Mouse (Mus musculus) embryonic facial prominence, embryonic 13.5 days (tissue): ENCODE measurements around the gene Fkbp8. TPM values are rescaled to one million over a fixed set of nuclear protein-coding genes. Genes with fewer than 3 reads are reported as not detected.

Experiments used
- ATAC-seq: fragments of 200-750 bp; cut with Nextera tagmentation; 2 replicates; pipeline ENCODE4 v1.8.0; 2017; ENCODE audit warnings: low read depth; ENCODE audit not compliant: insufficient number of reproducible peaks, insufficient read depth, low FRiP score, low TSS enrichment
- H3K27ac ChIP-seq: fragments of 300-500 bp; sonication (generic); 2 replicates; pipeline ENCODE4 v1.5.1; 2015; ENCODE audit warnings: moderate library complexity, mild to moderate bottlenecking, inconsistent platforms
- H3K27me3 ChIP-seq: fragments of 300-500 bp; sonication (generic); 2 replicates; pipeline ENCODE4 v1.6.1; 2015; ENCODE audit warnings: mild to moderate bottlenecking, inconsistent platforms
- H3K36me3 ChIP-seq: fragments of 300-500 bp; sonication (generic); 2 replicates; pipeline ENCODE4 v1.6.1; 2015; ENCODE audit warnings: mild to moderate bottlenecking, inconsistent platforms
- H3K4me1 ChIP-seq: fragments of 300-500 bp; sonication (generic); 2 replicates; pipeline ENCODE4 v1.6.1; 2015; ENCODE audit warnings: inconsistent platforms
- H3K4me2 ChIP-seq: fragments of 300-500 bp; sonication (generic); 2 replicates; pipeline ENCODE4 v1.6.1; 2015; ENCODE audit warnings: moderate library complexity, mild to moderate bottlenecking, inconsistent platforms
- H3K4me3 ChIP-seq: fragments of 300-500 bp; sonication (generic); 2 replicates; pipeline ENCODE4 v1.5.1; 2015; ENCODE audit warnings: mild to moderate bottlenecking, inconsistent platforms
- H3K9ac ChIP-seq: fragments of 300-500 bp; sonication (generic); 2 replicates; pipeline ENCODE4 v1.6.1; 2015; ENCODE audit warnings: mild to moderate bottlenecking, inconsistent platforms
- H3K9me3 ChIP-seq: fragments of 300-500 bp; sonication (generic); 2 replicates; pipeline ENCODE4 v1.6.1; 2016; ENCODE audit warnings: inconsistent platforms
- WGBS: fragments of 180-500 bp; shearing (Covaris S2); methylation state at CpG from one replicate; pipeline ENCODE4 v1.1.7; 2015; ENCODE audit warnings: mixed read lengths; 5-methylcytosine and 5-hydroxymethylcytosine counted together
- polyA plus RNA-seq: library from polyadenylated mRNA; unstranded; fragments of >200 nt; fragmentation: Nextera tagmentation; extraction: Ambion mirVana; gene quantifications from 2 replicates; pipeline ENCODE4 v1.2.1, GENCODE M21; 2015

Fkbp8 gene
- polyA plus RNA-seq, 1 experiment from 2014 or later, result 306 TPM

DNA sequence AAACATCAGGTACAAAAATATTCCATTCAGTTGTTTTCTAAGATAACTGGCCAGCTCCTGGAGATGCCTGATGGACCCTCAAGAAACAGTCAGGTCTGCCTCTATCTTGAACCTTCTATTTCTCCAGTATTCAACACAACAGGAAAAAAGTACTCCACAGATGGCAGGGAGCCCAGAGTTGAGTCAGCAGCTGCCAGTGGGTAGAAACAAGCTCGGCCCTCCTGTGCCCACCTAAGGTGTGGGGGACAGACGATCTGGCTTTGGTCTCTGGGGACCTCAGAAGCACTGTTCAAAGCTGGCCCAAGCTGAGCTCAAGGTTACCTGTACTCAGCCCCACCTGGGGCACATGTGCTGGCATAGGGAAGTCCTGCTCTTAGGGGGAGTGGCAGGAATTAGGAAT lies 14.1 kb upstream of the Fkbp8 start:
- 69% methylated on average over 2 of the region's 2 CpGs for WGBS
- Histone ChIP-seq H3K9me3 (no peaks in the 10 kb centered on the region), H3K4me1 (peaks cover 18% of the 10 kb centered on the region), H3K27ac (no peak overlapping the region), H3K36me3 (peaks cover 53% of the 10 kb centered on the region), H3K4me2 (no peak overlapping the region), H3K4me3 (no peak overlapping the region), H3K27me3 (no peaks in the 10 kb centered on the region), H3K9ac (0 out of 2 replicates have a peak overlapping the region, but pooled peaks have one; percentile 40)
- no peak for ATAC-seq

- H3K9ac ChIP-seq, result no peak overlapping the region
- H3K27me3 ChIP-seq, result no peaks in the 10 kb centered on the region
- H3K9me3 ChIP-seq, result no peaks in the 10 kb centered on the region
- H3K27ac ChIP-seq, result peak overlapping the region; percentile 33; the same call in 1 of the 2 replicates
- H3K4me1 ChIP-seq, result peaks cover 8% of the 10 kb centered on the region
- peaks cover 41% of the 10 kb centered on the region for H3K36me3 ChIP-seq
- no peak for ATAC-seq
- H3K4me2 ChIP-seq, result no peak overlapping the region
- no peak overlapping the region for H3K4me3 ChIP-seq
- 56% methylated on average over 10 of the region's 10 CpGs for WGBS
Observed at GRCm38 (mm10) chr8:70517940-70518643, 9.4 kb upstream of the Fkbp8 start.

DNA sequence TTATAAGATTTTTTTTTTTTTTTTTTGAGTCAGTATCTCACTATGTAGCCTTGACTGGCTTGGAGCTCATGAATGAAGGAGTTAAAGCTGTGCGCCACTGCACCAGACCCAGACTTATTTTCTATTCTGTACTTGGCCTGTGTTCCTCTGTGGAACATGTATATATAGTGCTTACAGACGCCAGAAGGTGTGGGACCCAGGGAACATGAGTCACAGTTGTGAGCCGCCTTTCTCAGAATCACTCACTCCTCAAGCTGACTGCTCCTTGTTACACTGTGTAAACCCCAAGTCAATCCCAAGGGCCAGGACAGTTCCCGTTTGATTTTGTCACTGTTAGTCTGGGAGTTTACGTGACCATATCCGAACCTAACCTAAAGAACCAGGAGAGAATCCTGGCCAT lies 8.5 kb upstream of the Fkbp8 start:
- H3K4me1 ChIP-seq, result peaks cover 12% of the 10 kb centered on the region
- WGBS, result 90% methylated on average over 6 of the region's 6 CpGs
- ATAC-seq, result no peak
- no peak overlapping the region for H3K4me3 ChIP-seq
- no peak overlapping the region for H3K4me2 ChIP-seq
- no peaks in the 10 kb centered on the region for H3K27me3 ChIP-seq
- H3K9ac ChIP-seq, result no peak overlapping the region
- H3K36me3 ChIP-seq, result peaks cover 33% of the 10 kb centered on the region
- H3K9me3 ChIP-seq, result no peaks in the 10 kb centered on the region
- no peak overlapping the region for H3K27ac ChIP-seq

GRCm38 (mm10) chr8:70519606-70520005 lies 7.9 kb upstream of the Fkbp8 start:
- no peak overlapping the region for H3K4me2 ChIP-seq
- no peaks in the 10 kb centered on the region for H3K9me3 ChIP-seq
- H3K9ac ChIP-seq, result no peak overlapping the region
- H3K4me3 ChIP-seq, result no peak overlapping the region
- no peak for ATAC-seq
- peaks cover 12% of the 10 kb centered on the region for H3K4me1 ChIP-seq
- 71% methylated on average over 2 of the region's 2 CpGs for WGBS
- H3K36me3 ChIP-seq, result peaks cover 28% of the 10 kb centered on the region
- H3K27me3 ChIP-seq, result no peaks in the 10 kb centered on the region
- no peak overlapping the region for H3K27ac ChIP-seq

- H3K4me3 ChIP-seq, result peak overlapping the region; percentile 81
- peak; percentile 84 for ATAC-seq
- H3K27ac ChIP-seq, result peak overlapping the region; percentile 86
- H3K4me2 ChIP-seq, result peak overlapping the region; percentile 77
- peaks cover 13% of the 10 kb centered on the region; the same call in 1 of the 2 replicates for H3K36me3 ChIP-seq
- H3K9ac ChIP-seq, result peak overlapping the region; percentile 85
- under 1% methylated on average over 51 of the region's 51 CpGs for WGBS
- H3K9me3 ChIP-seq, result no peaks in the 10 kb centered on the region
- H3K27me3 ChIP-seq, result no peaks in the 10 kb centered on the region
- H3K4me1 ChIP-seq, result peaks cover 22% of the 10 kb centered on the region
Observed at GRCm38 (mm10) chr8:70522592-70523403, 4.7 kb upstream of the Fkbp8 start.

DNA sequence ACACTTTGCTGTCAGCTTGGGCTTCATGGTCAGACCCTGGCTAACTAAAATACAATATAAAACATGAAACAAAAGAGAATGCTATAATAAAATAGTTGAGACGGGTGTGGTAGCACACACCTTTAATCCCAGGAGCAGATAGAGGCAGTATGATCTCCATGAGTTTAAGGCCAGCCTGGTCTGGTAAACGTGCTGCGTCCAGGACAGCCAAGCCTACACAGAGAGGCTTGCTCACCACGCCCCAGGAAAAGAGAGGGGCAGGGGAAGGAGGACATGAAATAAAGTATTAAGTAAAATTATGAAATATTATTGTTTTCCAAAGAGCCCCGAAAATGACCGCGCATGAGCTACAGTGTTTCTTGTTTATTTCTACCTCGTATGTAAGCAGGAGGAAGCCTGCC lies 413 bp upstream of the Fkbp8 start:
- peaks cover 35% of the 10 kb centered on the region for H3K4me1 ChIP-seq
- peak overlapping the region; percentile 84 for H3K27ac ChIP-seq
- no peak for ATAC-seq
- 2% methylated on average over 8 of the region's 8 CpGs for WGBS
- H3K9me3 ChIP-seq, result no peaks in the 10 kb centered on the region
- peak overlapping the region; percentile 65 for H3K4me2 ChIP-seq
- peaks cover 30% of the 10 kb centered on the region for H3K36me3 ChIP-seq
- no peaks in the 10 kb centered on the region for H3K27me3 ChIP-seq
- peak overlapping the region; percentile 95 for H3K9ac ChIP-seq
- H3K4me3 ChIP-seq, result peak overlapping the region; percentile 62

DNA sequence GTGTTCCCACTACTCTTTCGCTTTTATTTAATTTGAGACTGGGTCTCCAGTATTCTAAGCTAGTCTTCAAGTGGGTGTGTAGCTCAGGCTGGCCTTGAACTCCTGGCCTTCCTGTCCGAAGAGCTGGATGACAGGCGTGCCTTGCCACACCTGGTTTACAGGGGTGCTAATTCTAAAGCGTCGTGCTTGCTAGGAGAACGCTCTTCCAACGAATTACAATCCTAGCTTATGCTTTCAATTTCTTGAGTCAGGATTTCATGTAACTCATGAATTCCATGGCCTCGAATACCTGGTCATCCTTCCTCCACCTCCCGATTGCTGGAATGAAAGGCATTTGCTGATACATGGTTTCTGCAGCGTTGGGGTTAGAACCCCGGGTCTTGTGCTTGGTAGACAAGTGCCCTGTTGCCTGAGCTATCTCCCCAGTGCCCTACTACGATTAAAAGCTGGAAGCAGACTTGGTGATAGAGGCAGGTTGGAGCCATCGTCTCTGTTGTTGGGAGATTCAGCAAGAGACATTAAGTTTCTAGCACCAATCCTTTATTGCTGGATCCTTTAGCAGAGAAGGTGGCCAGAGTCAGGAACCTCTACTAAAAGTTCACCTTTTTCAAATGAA lies 766 bp downstream of the Fkbp8 start:
- ATAC-seq, result no peak
- peaks cover 42% of the 10 kb centered on the region for H3K36me3 ChIP-seq
- peak overlapping the region; percentile 65 for H3K4me2 ChIP-seq
- peak overlapping the region; percentile 62 for H3K4me3 ChIP-seq
- H3K27ac ChIP-seq, result peak overlapping the region; percentile 84
- WGBS, result 31% methylated on average over 13 of the region's 13 CpGs
- peak overlapping the region; percentile 95 for H3K9ac ChIP-seq
- H3K9me3 ChIP-seq, result no peaks in the 10 kb centered on the region
- no peaks in the 10 kb centered on the region for H3K27me3 ChIP-seq
- H3K4me1 ChIP-seq, result peaks cover 30% of the 10 kb centered on the region

DNA sequence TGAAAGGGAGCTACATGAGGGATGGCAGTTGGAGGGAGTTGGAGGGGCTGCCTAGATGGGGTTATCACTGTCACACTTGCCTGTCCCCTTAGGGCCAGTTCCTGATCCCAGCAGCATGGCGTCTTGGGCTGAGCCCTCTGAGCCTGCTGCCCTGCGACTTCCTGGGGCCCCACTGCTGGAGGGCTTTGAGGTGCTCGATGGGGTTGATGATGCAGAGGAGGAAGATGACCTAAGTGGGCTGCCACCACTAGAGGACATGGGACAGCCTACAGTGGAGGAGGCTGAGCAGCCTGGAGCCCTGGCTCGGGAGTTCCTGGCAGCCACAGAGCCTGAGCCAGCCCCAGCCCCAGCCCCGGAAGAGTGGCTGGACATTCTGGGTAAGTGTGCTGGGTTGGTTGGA lies 1.8 kb downstream of the Fkbp8 start:
- peaks cover 52% of the 10 kb centered on the region for H3K36me3 ChIP-seq
- peaks cover 27% of the 10 kb centered on the region for H3K4me1 ChIP-seq
- no peaks in the 10 kb centered on the region for H3K9me3 ChIP-seq
- 83% methylated on average over 5 of the region's 5 CpGs for WGBS
- peak overlapping the region; percentile 11; the same call in 1 of the 2 replicates for H3K4me2 ChIP-seq
- no peak for ATAC-seq
- 0 out of 2 replicates have a peak overlapping the region, but pooled peaks have one; percentile 6 for H3K4me3 ChIP-seq
- H3K27me3 ChIP-seq, result no peaks in the 10 kb centered on the region
- no peak overlapping the region for H3K27ac ChIP-seq
- H3K9ac ChIP-seq, result peak overlapping the region; percentile 44; the same call in 1 of the 2 replicates

DNA sequence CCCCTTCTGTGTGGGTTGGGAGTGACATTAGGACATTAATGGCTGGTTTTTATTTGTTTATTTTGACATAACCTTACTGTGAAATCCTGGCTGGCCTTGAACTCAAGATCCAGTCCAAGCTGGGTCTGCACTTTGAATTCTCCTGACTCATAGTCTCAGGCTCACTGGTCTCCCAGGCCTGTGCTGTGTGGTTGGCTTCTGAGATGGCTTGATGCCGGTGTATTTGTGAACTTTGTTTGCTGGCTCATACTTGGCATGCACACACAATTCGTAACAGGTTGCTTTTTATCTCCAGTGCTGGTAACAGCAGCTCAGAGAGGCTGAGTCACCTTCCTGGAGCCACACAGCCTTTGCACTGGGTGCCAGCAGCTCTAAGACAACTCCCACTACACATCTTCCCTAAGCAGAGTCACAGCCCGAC lies 2.2 kb downstream of the Fkbp8 start:
- no peak overlapping the region for H3K4me3 ChIP-seq
- ATAC-seq, result no peak
- H3K4me1 ChIP-seq, result peaks cover 27% of the 10 kb centered on the region
- no peak overlapping the region for H3K4me2 ChIP-seq
- no peaks in the 10 kb centered on the region for H3K27me3 ChIP-seq
- no peak overlapping the region for H3K27ac ChIP-seq
- H3K9ac ChIP-seq, result no peak overlapping the region
- peaks cover 56% of the 10 kb centered on the region for H3K36me3 ChIP-seq
- WGBS, result 94% methylated on average over 3 of the region's 3 CpGs
- H3K9me3 ChIP-seq, result no peaks in the 10 kb centered on the region

DNA sequence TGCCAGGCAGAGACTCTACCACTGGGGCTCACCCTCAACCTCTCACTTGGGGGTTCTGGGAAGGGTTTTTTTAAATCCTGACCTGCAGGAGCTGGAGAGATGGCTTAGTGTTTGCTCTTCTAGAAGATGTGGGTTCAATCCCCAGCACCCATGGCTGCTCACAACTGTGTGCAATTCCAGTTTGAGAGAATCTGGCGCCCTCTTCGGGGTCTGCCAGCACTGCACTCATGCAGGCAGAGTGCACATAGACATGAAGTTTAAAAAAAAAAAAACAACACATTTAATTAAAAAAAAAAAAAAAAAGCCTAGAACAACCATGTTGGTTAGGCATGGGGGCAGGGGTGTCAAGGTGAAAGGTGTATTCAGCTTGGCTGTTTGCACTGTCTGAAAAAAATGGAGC lies 2.8 kb downstream of the Fkbp8 start:
- Histone ChIP-seq H3K27ac (no peak overlapping the region), H3K9ac (no peak overlapping the region), H3K27me3 (no peaks in the 10 kb centered on the region), H3K4me1 (peaks cover 27% of the 10 kb centered on the region), H3K36me3 (peaks cover 62% of the 10 kb centered on the region), H3K9me3 (no peaks in the 10 kb centered on the region), H3K4me2 (no peak overlapping the region), H3K4me3 (no peak overlapping the region)
- WGBS, result 89% methylated on average over 2 of the region's 2 CpGs
- ATAC-seq, result no peak

DNA sequence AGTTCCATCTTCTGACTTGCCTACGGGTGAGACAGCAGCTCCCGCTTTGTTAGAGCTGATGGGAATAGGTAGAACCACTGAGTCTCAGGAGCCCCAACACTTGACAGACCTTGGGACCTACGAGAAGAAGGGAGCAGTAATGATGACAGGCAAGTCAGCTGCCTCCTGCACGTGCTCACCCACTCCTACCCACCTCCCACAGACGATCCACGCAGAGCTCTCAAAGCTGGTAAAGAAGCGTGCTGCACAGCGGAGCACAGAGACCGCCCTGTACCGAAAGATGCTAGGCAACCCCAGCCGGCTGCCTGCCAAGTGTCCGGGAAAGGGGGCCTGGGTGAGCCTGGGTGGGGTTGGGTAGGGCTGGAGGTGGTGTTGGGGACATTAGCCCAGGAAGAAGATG lies 6.8 kb downstream of the Fkbp8 start:
- no peaks in the 10 kb centered on the region for H3K9me3 ChIP-seq
- H3K27ac ChIP-seq, result no peak overlapping the region
- no peak overlapping the region for H3K9ac ChIP-seq
- no peak overlapping the region for H3K4me2 ChIP-seq
- ATAC-seq, result no peak
- peaks cover 83% of the 10 kb centered on the region for H3K36me3 ChIP-seq
- H3K4me1 ChIP-seq, result peaks cover 11% of the 10 kb centered on the region
- no peaks in the 10 kb centered on the region for H3K27me3 ChIP-seq
- 89% methylated on average over 12 of the region's 12 CpGs for WGBS
- H3K4me3 ChIP-seq, result no peak overlapping the region
